Mouse (Mus musculus): ENCODE data around the gene Poglut1.
"Not testable (repeated sequence)": the region's sequence is repeated elsewhere in the genome, so short reads cannot be mapped to it uniquely, and the experiment has no call there.

Gene Poglut1

DNA sequence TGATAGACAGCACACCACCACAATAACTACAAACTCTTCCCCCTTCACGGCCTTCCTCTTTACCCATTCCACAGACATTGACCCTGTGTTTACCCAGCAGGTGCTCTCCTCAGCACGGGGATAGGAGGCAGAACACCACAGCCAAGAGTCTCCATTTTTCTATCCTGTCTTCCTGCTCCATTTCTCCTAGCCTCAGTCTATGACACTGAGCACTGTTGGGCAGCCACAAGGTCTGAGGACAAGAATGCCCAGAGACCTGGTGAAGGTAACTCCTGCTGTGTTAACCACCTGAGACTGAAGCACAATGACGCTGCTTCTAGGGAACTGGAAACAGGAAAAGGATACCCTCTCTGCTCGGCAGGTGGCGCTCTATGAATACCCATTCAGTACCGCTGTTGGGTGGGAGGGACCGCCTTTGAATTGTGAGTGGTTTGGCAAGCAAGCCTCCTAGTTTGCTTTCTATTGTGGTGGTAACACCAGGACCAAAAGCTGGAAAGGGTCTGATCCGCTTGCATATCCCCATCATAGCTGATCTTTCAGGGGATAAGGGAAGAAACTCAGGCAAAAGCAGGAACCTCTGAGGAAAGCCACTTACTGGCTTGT, 13.4 kb downstream of the Poglut1 start:
- CTCF ChIA-PET, result interaction anchor here (0.5 kb wide), 1 partner anchor 98 kb away, joined by 3 read pairs; no protein-coding TSS in a partner anchor

GRCm38 (mm10) chr16:38526264-38526663, 23.8 kb downstream of the Poglut1 start:
- CTCF ChIA-PET, result no interaction called here

GRCm38 (mm10) chr16:38522129-38523084, 27.7 kb downstream of the Poglut1 start, which contains the start of gene Timmdc1:
Gene Timmdc1 (minus strand): TSS chr16:38522663.
- CTCF ChIA-PET, result interaction anchor here (1.1 kb wide), 1 partner anchor 13 kb away, joined by 3 read pairs; no protein-coding TSS in a partner anchor

- CTCF ChIA-PET, result interaction anchor here (0.6 kb wide), 1 partner anchor 142 kb away, joined by 6 read pairs; no protein-coding TSS in a partner anchor
Measured at GRCm38 (mm10) chr16:38521211-38521987, 28.7 kb downstream of the Poglut1 start.

GRCm38 (mm10) chr16:38519140-38519539, 30.9 kb downstream of the Poglut1 start:
- CTCF ChIA-PET, result no interaction called here

DNA sequence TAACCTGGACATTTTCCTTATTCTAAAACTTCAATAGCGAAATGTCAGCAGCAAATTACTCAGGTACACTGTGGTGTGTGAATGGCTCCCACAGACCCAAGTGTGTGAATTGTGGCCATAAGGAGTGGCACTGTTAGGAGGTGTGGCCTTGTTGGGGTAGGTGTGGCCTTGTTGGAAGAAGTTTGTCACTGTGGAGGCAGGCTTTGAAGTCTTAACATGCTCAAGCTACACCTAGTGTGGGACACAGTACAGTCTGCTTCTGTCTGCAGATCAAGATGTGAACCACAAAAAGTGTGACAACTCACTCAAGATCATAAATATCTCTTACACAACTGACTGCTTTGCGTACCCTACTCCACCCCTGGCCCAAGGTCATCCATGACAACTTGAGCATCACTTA, 39.2 kb downstream of the Poglut1 start:
- CTCF ChIA-PET, result interaction anchor here (0.6 kb wide), 1 partner anchor 151 kb away, joined by 3 read pairs; no protein-coding TSS in a partner anchor

GRCm38 (mm10) chr16:38506041-38506634, 43.9 kb downstream of the Poglut1 start:
- CTCF ChIA-PET, result interaction anchor here (0.6 kb wide), 2 partner anchors 61 to 130 kb away, joined by 3 to 9 read pairs; no protein-coding TSS in a partner anchor

DNA sequence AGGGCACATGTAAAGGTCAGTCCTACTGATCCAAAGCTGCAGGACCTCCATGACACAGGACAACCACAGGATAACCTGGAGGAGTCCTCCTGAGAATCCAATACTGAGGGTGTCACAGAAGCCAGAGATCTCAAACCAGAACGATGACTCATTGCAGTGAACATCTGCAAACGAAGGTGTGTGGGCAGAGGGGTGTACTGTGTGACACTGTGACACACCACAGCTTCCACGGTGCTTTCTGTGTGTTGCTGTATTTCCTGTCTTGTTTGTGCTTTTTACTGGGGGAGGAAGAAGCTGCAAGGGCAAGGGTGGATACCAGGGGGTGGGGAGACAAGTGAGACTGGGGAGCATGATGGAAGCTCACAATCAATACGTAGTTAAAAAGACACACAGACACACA, 46.5 kb downstream of the Poglut1 start:
- CTCF ChIA-PET, result no interaction called here

GRCm38 (mm10) chr16:38502469-38502868, 47.6 kb downstream of the Poglut1 start:
- CTCF ChIA-PET, result interaction anchor here (0.6 kb wide), 1 partner anchor 127 kb away, joined by 5 read pairs; no protein-coding TSS in a partner anchor

DNA sequence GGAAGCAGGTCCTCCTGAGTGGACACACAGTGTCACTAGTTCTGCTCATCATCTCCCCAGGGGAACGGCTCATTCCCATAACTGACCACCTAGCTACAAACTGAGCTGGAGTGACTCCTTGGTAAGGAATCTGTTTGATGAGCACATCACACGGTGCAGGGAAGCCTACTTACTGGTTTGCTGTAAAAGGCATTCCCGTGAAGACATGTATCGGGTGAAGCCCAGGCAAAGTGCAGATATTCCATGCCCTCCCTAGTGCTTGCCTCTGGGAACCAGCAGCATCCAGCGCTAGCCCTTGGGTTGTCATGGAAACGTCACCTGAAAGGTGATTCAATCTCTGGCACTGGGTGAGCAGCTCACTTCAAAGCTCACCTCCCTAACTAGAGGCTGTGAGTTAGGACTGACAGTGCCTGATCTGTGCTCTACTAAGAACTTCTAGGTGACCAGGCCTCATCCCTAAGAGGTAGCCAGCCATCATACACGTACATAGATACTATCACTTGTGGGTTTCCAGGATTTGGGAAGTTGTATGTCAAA, 53.4 kb downstream of the Poglut1 start:
- CTCF ChIA-PET, result no interaction called here

- CTCF ChIA-PET, result no interaction called here
Measured at GRCm38 (mm10) chr16:38493890-38494289, 56.2 kb downstream of the Poglut1 start.

- CTCF ChIA-PET, result no interaction called here
Measured at GRCm38 (mm10) chr16:38492551-38492950, 57.5 kb downstream of the Poglut1 start.

DNA sequence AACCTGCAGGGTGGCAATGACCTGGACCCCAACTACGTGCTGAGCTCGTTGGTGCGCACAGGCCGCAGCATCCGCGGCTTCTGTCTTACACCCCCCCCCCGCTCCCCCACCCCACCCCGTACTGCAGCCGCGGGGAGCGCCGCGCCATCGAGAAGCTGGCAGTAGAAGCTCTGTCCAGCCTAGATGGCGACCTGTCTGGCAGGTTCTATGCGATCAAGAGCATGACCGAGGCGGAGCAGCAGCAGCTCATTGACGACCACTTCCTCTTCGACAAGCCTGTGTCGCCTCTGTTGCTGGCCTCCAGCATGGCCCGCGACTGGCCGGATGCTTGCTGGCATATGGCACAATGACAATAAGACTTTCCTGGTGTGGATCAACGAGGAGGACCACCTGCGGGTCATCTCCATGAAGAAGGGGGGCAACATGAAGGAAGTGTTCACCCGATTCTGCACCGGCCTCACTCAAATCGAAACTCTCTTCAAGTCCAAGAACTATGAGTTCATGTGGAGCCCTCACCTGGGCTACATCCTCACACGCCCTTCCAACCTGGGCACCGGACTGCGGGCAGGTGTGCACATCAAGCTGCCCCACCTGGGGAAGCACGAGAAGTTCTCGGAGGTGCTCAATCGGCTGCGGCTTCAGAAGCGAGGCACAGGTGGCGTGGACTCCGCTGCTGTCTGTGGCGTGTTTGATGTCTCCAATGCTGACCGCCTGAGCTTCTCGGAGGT, 66.3 kb downstream of the Poglut1 start:
- CTCF ChIA-PET, result interaction anchor here (0.5 to 1.1 kb wide), 3 partner anchors 107 to 208 kb away, joined by 3 read pairs; no protein-coding TSS in a partner anchor

GRCm38 (mm10) chr16:38482780-38483562, 67.1 kb downstream of the Poglut1 start:
- CTCF ChIA-PET, result interaction anchor here (0.7 to 1.1 kb wide), 3 partner anchors 14 to 155 kb away, joined by 3 to 6 read pairs (median 4); no protein-coding TSS in a partner anchor

GRCm38 (mm10) chr16:38481327-38481726, 68.7 kb downstream of the Poglut1 start:
- CTCF ChIA-PET, result interaction anchor here (1.4 kb wide), 1 partner anchor 20 kb away, joined by 3 read pairs; no protein-coding TSS in a partner anchor

GRCm38 (mm10) chr16:38478296-38478695, 71.8 kb downstream of the Poglut1 start:
- CTCF ChIA-PET, result no interaction called here

GRCm38 (mm10) chr16:38477241-38477608, 72.8 kb downstream of the Poglut1 start:
- CTCF ChIA-PET, result not testable (repeated sequence)

GRCm38 (mm10) chr16:38476312-38477240, 73.5 kb downstream of the Poglut1 start:
- CTCF ChIA-PET, result interaction anchor here (0.6 kb wide), 2 partner anchors 70 to 385 kb away, joined by 3 to 4 read pairs; no protein-coding TSS in a partner anchor
